In the genomic region with DNA sequence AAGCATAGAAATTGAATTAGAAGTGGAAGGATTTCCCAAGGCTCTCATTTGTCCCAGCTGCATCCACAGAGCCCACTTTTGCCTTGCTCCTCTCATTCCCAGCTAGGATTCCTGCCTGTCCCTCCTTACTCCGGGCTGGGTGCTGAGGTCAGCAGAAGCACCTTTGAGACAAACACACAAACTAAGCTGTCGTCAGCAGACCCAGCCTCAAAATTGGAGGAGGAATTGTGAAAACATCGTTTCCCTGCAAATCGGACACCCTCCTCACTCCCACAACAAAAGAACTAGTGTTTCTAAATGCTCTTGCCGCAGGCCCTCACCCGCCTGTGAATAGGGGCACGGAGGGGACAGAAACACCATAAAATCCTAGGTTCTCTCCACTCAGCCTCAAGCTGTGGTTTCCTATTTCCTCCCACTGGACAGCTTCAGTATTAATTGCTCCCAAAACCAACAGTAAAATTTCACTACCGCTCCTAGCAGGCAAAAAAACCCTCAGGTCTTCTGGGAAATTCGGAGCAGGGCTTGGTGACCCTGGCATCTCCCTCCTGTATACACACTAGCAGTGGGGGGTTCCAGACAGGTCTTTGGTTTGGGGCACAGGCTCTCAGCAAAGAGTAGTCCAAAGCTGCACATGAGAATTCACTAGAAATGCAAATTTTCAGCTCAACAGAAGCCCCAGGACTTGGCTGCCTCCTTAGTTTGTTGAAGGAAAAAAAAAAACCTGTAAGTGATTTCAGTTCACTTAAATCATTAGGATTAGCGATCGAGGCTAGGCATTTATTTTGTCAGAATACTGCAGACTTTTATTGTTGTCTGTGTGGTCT, we compare ENCODE assay signal across 8 mouse cellular contexts.
A peak's percentile ranks its signal among the peaks of the same experiment; 100 is the strongest.
DNase-seq lines count a peak whose midpoint lies in the region; ATAC-seq and TF ChIP-seq lines count a peak whose summit lies in the region.

No protein-coding gene starts in this region.

- peak; percentile 53 to 76 for ATAC-seq in hematopoietic stem cell, adult 5-6 weeks (replicated peaks in 1 of 2; ENCODE audit: insufficient read depth in 1 of 2, low FRiP score in 2 of 2, low TSS enrichment in 1 of 2, low read depth in 1 of 2, poor library complexity in 2 of 2, severe bottlenecking in 2 of 2)
- no peak for ATAC-seq in midbrain, embryonic 14.5 days (ENCODE audit: low FRiP score, low TSS enrichment)

- H3K9me3 ChIP-seq in midbrain, embryonic 14.5 days (ENCODE audit: control insufficient read depth, low read length) = no peaks in the 10 kb centered on the region

- intact Hi-C loops in left cerebral cortex, adult 2 months (cut with DNase I) = no loop called here

- H3K4me1 ChIP-seq in midbrain, embryonic 14.5 days (ENCODE audit: control insufficient read depth, insufficient read depth, low read length) = no peaks in the 10 kb centered on the region

- no peak for DNase-seq in left cerebral cortex, adult 2 months (ENCODE audit: extremely low spot score in 1 of 2, low spot score in 2 of 2)
- DNase-seq in left cerebral cortex, adult 11 months (ENCODE audit: low spot score) = no peak
- DNase-seq in embryo, embryonic 11.5 days (ENCODE audit: low read depth, low spot score) = peak; percentile 43
- DNase-seq in midbrain, embryonic 14.5 days = peak; percentile 6
- no peak for DNase-seq in spleen, postnatal 4 days (ENCODE audit: low spot score in 2 of 2)
- no peak for DNase-seq in left cerebral cortex, adult 9 months (ENCODE audit: low spot score in 2 of 2)
- no peak for DNase-seq in adrenal gland, postnatal 10 days

- H3K27ac ChIP-seq in left cerebral cortex, adult 2 months = no peak overlapping the region; the same call in 1 of the 2 replicates
- H3K27ac ChIP-seq in midbrain, embryonic 14.5 days (replicated peaks; ENCODE audit: low read depth, low read length) = no peak overlapping the region

- H3K4me3 ChIP-seq in left cerebral cortex, adult 2 months = peak overlapping the region; percentile 33
- no peak overlapping the region for H3K4me3 ChIP-seq in midbrain, embryonic 14.5 days (replicated peaks; ENCODE audit: low read depth, low read length)

- WGBS in midbrain, embryonic 14.5 days = 47% methylated on average over 11 of the region's 11 CpGs

- TF ChIP-seq CTCF in left cerebral cortex, adult 2 months (IDR thresholded peaks at IDR 0.05) = no peak

- H3K27me3 ChIP-seq in midbrain, embryonic 14.5 days (ENCODE audit: control insufficient read depth, insufficient read depth, low read length) = no peaks in the 10 kb centered on the region

- H3K4me2 ChIP-seq in midbrain, embryonic 14.5 days (ENCODE audit: low read length) = no peak overlapping the region

- no peak overlapping the region for H3K9ac ChIP-seq in midbrain, embryonic 14.5 days (replicated peaks; ENCODE audit: low read length)

- H3K36me3 ChIP-seq in midbrain, embryonic 14.5 days (ENCODE audit: control insufficient read depth, insufficient read depth, low read length) = no peaks in the 10 kb centered on the region

Comparison
In these comparisons a context has a peak if more than half of its experiments do, and no peak if none do; other contexts are left out.
1. DNase-seq: peak in embryo, embryonic 11.5 days (single experiment) and midbrain, embryonic 14.5 days (single experiment); none in left cerebral cortex, adult 2 months (0 of 2), left cerebral cortex, adult 11 months (single experiment), spleen, postnatal 4 days (0 of 2), left cerebral cortex, adult 9 months (0 of 2) and adrenal gland, postnatal 10 days (single experiment).